In the genomic region with DNA sequence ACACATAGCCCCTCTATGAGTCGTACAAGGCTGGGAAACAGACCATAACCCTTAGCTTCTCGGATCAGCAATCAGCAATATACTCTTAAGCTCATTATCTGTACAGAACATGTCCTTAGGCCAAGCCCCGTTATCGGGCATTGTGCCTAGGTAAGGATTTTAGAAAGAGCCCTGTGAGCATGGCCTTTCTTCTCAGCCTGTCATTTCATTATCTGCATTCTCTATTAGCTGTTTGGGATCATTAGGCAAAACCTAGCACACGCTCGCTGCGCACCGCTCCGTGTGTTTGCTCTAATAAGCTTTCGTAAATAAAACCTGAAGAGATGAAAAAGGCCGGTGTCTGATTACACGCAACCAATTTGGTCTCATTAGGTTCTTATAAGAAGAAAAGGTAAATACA, we compare ENCODE assay signal across 28 mouse cellular contexts.
DNase-seq lines count a peak whose midpoint lies in the region; ATAC-seq and TF ChIP-seq lines count a peak whose summit lies in the region.
"Had no signal": no experiment of that assay in that cellular context is flagged by ENCODE, and none has a peak within 500 bp of the region (broad histone marks: within the 10 kb centered on the region; RNA-seq: fewer than 3 reads in every experiment).

No protein-coding gene starts in this region.

- TF ChIP-seq CTCF in heart, adult 2 months (IDR thresholded peaks at IDR 0.05): no peak
- TF ChIP-seq CTCF in midbrain, postnatal 0 days (IDR thresholded peaks at IDR 0.05): no peak

- no peaks in the 10 kb centered on the region; the same call in 1 of the 2 replicates for H3K9me3 ChIP-seq in forebrain, embryonic 11.5 days (ENCODE audit: control insufficient read depth, low read length)
- H3K9me3 ChIP-seq in forebrain, embryonic 12.5 days: no peaks in the 10 kb centered on the region
- H3K9me3 ChIP-seq in midbrain, postnatal 0 days (ENCODE audit: low read length): no peaks in the 10 kb centered on the region
- H3K9me3 ChIP-seq in midbrain, embryonic 16.5 days (replicated peaks; ENCODE audit: control insufficient read depth, low read length, poor library complexity, severe bottlenecking): no peaks in the 10 kb centered on the region
- H3K9me3 ChIP-seq: embryonic facial prominence, embryonic 12.5 days; embryonic facial prominence, embryonic 15.5 days; heart, embryonic 12.5 days; heart, embryonic 15.5 days; hindbrain, embryonic 10.5 days; hindbrain, embryonic 13.5 days; intestine, embryonic 15.5 days had no signal

- no peak overlapping the region for H3K4me2 ChIP-seq in forebrain, embryonic 11.5 days (ENCODE audit: low read depth, low read length, severe bottlenecking)
- H3K4me2 ChIP-seq in forebrain, embryonic 12.5 days: no peak overlapping the region
- no peak overlapping the region for H3K4me2 ChIP-seq in midbrain, postnatal 0 days (ENCODE audit: low read depth, low read length, poor library complexity, severe bottlenecking)
- H3K4me2 ChIP-seq in midbrain, embryonic 16.5 days (ENCODE audit: low read length): no peak overlapping the region
- H3K4me2 ChIP-seq: embryonic facial prominence, embryonic 12.5 days; embryonic facial prominence, embryonic 15.5 days; heart, embryonic 12.5 days; heart, embryonic 15.5 days; hindbrain, embryonic 13.5 days; intestine, embryonic 15.5 days had no signal

- H3K27me3 ChIP-seq in forebrain, embryonic 11.5 days (ENCODE audit: control insufficient read depth, insufficient read depth, low read length): peaks cover 3% of the 10 kb centered on the region
- H3K27me3 ChIP-seq in forebrain, embryonic 12.5 days: peaks cover 27% of the 10 kb centered on the region
- no peaks in the 10 kb centered on the region for H3K27me3 ChIP-seq in heart, adult 2 months (ENCODE audit: control insufficient read depth, insufficient read depth, low read length)
- H3K27me3 ChIP-seq in midbrain, postnatal 0 days (ENCODE audit: insufficient read depth, low read length): no peaks in the 10 kb centered on the region
- H3K27me3 ChIP-seq in midbrain, embryonic 16.5 days (ENCODE audit: control insufficient read depth, insufficient read depth, low read depth, low read length): no peaks in the 10 kb centered on the region
- H3K27me3 ChIP-seq: embryonic facial prominence, embryonic 12.5 days; heart, embryonic 12.5 days; intestine, embryonic 15.5 days had no signal

- 54% methylated on average over 12 of the region's 12 CpGs for WGBS in forebrain, embryonic 11.5 days
- WGBS in forebrain, embryonic 12.5 days: 48% methylated on average over 12 of the region's 12 CpGs
- 81% methylated on average over 12 of the region's 12 CpGs for WGBS in heart, adult 2 months
- 47% methylated on average over 12 of the region's 12 CpGs for WGBS in midbrain, postnatal 0 days
- WGBS in midbrain, embryonic 16.5 days: 51% methylated on average over 12 of the region's 12 CpGs

- H3K36me3 ChIP-seq in forebrain, embryonic 11.5 days (ENCODE audit: control insufficient read depth, insufficient read depth, low read length): no peaks in the 10 kb centered on the region
- no peaks in the 10 kb centered on the region for H3K36me3 ChIP-seq in forebrain, embryonic 12.5 days (replicated peaks)
- H3K36me3 ChIP-seq in heart, adult 2 months (ENCODE audit: control insufficient read depth, insufficient read depth, low read length): no peaks in the 10 kb centered on the region
- H3K36me3 ChIP-seq in midbrain, postnatal 0 days (ENCODE audit: insufficient read depth, low read length): no peaks in the 10 kb centered on the region
- H3K36me3 ChIP-seq in midbrain, embryonic 16.5 days (ENCODE audit: control insufficient read depth, insufficient read depth, low read length): no peaks in the 10 kb centered on the region
- H3K36me3 ChIP-seq: embryonic facial prominence, embryonic 12.5 days; embryonic facial prominence, embryonic 15.5 days; G1E; heart, embryonic 12.5 days; heart, embryonic 15.5 days; hindbrain, embryonic 10.5 days; hindbrain, embryonic 13.5 days; intestine, embryonic 15.5 days had no signal

- no peak overlapping the region for H3K9ac ChIP-seq in forebrain, embryonic 11.5 days (ENCODE audit: low read length)
- no peak overlapping the region for H3K9ac ChIP-seq in forebrain, embryonic 12.5 days
- no peak overlapping the region for H3K9ac ChIP-seq in heart, adult 2 months (ENCODE audit: low read depth, low read length)
- H3K9ac ChIP-seq in midbrain, postnatal 0 days (replicated peaks; ENCODE audit: low read length, poor library complexity, severe bottlenecking): 0 out of 2 replicates have a peak overlapping the region, but pooled peaks have one; percentile 1
- no peak overlapping the region for H3K9ac ChIP-seq in midbrain, embryonic 16.5 days (ENCODE audit: low read depth, low read length)
- H3K9ac ChIP-seq: embryonic facial prominence, embryonic 12.5 days; embryonic facial prominence, embryonic 15.5 days; heart, embryonic 12.5 days; heart, embryonic 15.5 days; hindbrain, embryonic 13.5 days; intestine, embryonic 15.5 days had no signal

- no peak for TF ChIP-seq EP300 in heart, adult 2 months (IDR thresholded peaks at IDR 0.05; ENCODE audit: insufficient read depth, low read depth, low read length)

- peak; percentile 63 for DNase-seq in forebrain, embryonic 11.5 days (ENCODE audit: low spot score)
- DNase-seq in heart, adult 11 months: peak; percentile 22
- DNase-seq in heart, adult 2 months: no peak
- no peak for DNase-seq in midbrain, postnatal 0 days (ENCODE audit: low spot score)
- no peak for DNase-seq in urinary bladder, postnatal 25 days (ENCODE audit: low spot score)
- DNase-seq: adrenal gland, postnatal 10 days; adrenal gland, postnatal 36 days; B cell, adult 2 months; cerebellum, adult 11 months; cerebellum, adult 2 months; cerebellum, adult 9-11 months; cerebellum, postnatal 25 days; gastrocnemius, postnatal 10 days; gastrocnemius, postnatal 36 days; heart, postnatal 10 days; heart, postnatal 36 days had no signal

- ATAC-seq in forebrain, embryonic 11.5 days (replicated peaks; ENCODE audit: low FRiP score): no peak
- no peak for ATAC-seq in forebrain, embryonic 12.5 days (ENCODE audit: low FRiP score)
- no peak for ATAC-seq in midbrain, postnatal 0 days (ENCODE audit: low FRiP score)
- no peak for ATAC-seq in midbrain, embryonic 16.5 days
- ATAC-seq: hindbrain, embryonic 16.5 days; intestine, embryonic 15.5 days; Patski had no signal

- peaks cover 3% of the 10 kb centered on the region; the same call in 1 of the 2 replicates for H3K4me1 ChIP-seq in forebrain, embryonic 11.5 days (replicated peaks; ENCODE audit: control insufficient read depth, insufficient read depth, low read length)
- peaks cover 23% of the 10 kb centered on the region for H3K4me1 ChIP-seq in forebrain, embryonic 12.5 days
- no peaks in the 10 kb centered on the region for H3K4me1 ChIP-seq in heart, adult 2 months (ENCODE audit: control insufficient read depth, insufficient read depth, low read length)
- peaks cover 7% of the 10 kb centered on the region; the same call in 1 of the 2 replicates for H3K4me1 ChIP-seq in midbrain, postnatal 0 days (ENCODE audit: insufficient read depth, low read length)
- peaks cover 21% of the 10 kb centered on the region for H3K4me1 ChIP-seq in midbrain, embryonic 16.5 days (ENCODE audit: control insufficient read depth, insufficient read depth, low read length)
- H3K4me1 ChIP-seq: embryonic facial prominence, embryonic 12.5 days; intestine, embryonic 15.5 days had no signal

- intact Hi-C loops in heart, adult 2 months (cut with DNase I): no loop called here

- H3K79me2 ChIP-seq in heart, adult 2 months (replicated peaks; ENCODE audit: control insufficient read depth, insufficient read depth, low read length): no peaks in the 10 kb centered on the region

- H3K4me3 ChIP-seq in forebrain, embryonic 11.5 days (ENCODE audit: low read depth, low read length): no peak overlapping the region
- no peak overlapping the region for H3K4me3 ChIP-seq in forebrain, embryonic 12.5 days (replicated peaks)
- H3K4me3 ChIP-seq in heart, adult 2 months: no peak overlapping the region
- no peak overlapping the region for H3K4me3 ChIP-seq in midbrain, postnatal 0 days (ENCODE audit: low read depth, low read length)
- H3K4me3 ChIP-seq in midbrain, embryonic 16.5 days (ENCODE audit: low read depth, low read length): no peak overlapping the region
- H3K4me3 ChIP-seq: embryonic facial prominence, embryonic 12.5 days; embryonic facial prominence, embryonic 15.5 days; heart, embryonic 12.5 days; heart, embryonic 15.5 days; hindbrain, embryonic 10.5 days; hindbrain, embryonic 13.5 days; intestine, embryonic 15.5 days had no signal

- TF ChIP-seq POLR2A in heart, adult 2 months (IDR thresholded peaks at IDR 0.05; ENCODE audit: insufficient read depth, low read depth, low read length): no peak

- no peak overlapping the region for H3K27ac ChIP-seq in forebrain, embryonic 11.5 days (ENCODE audit: low read depth, low read length)
- no peak overlapping the region for H3K27ac ChIP-seq in forebrain, embryonic 12.5 days
- no peak overlapping the region for H3K27ac ChIP-seq in heart, adult 2 months
- H3K27ac ChIP-seq in midbrain, postnatal 0 days (ENCODE audit: low read depth, low read length): no peak overlapping the region
- H3K27ac ChIP-seq in midbrain, embryonic 16.5 days (ENCODE audit: low read length): no peak overlapping the region
- H3K27ac ChIP-seq: embryonic facial prominence, embryonic 12.5 days; embryonic facial prominence, embryonic 15.5 days; heart, embryonic 15.5 days; hindbrain, embryonic 10.5 days; hindbrain, embryonic 13.5 days; intestine, embryonic 15.5 days had no signal

Comparison
In these comparisons a context has a peak if more than half of its experiments do, and no peak if none do; other contexts are left out.
1. DNase-seq: peak in forebrain, embryonic 11.5 days (single experiment) and heart, adult 11 months (single experiment); none in heart, adult 2 months (0 of 2), midbrain, postnatal 0 days (single experiment) and urinary bladder, postnatal 25 days (single experiment).